Mouse (Mus musculus): ENCODE data around the gene Rgs18. TPM values are rescaled to one million over a fixed set of nuclear protein-coding genes. Genes with fewer than 3 reads are reported as not detected.

Rgs18 gene
- not detected in 2 replicates for polyA plus RNA-seq (2011; ENCODE audit: insufficient read depth, insufficient read length, low read depth, missing spikeins)

GRCm38 (mm10) chr1:144775331-144775730, at the start of gene Rgs18:
TSS of gene Rgs18 (minus strand) at chr1:144775435.
- no peak within 1 kb of the TSS for H3K4me3 ChIP-seq (ENCODE audit: low read depth, low read length)
- TF ChIP-seq POLR2A (IDR thresholded peaks at IDR 0.05; ENCODE audit: insufficient read depth, low read length) (no peak), EP300 (IDR thresholded peaks at IDR 0.05; ENCODE audit: insufficient read depth, low read depth, low read length) (no peak), CTCF (IDR thresholded peaks at IDR 0.05; ENCODE audit: low read depth, low read length) (no peak)

GRCm38 (mm10) chr1:144774394-144774793, 841 bp downstream of the Rgs18 start:
- no peaks in the 10 kb centered on the region for H3K4me1 ChIP-seq (ENCODE audit: control insufficient read depth, insufficient read depth, low read length)
- H3K27ac ChIP-seq (ENCODE audit: insufficient read depth, low read length), result no peak overlapping the region
- TF ChIP-seq EP300 (IDR thresholded peaks at IDR 0.05; ENCODE audit: insufficient read depth, low read depth, low read length) (no peak), POLR2A (IDR thresholded peaks at IDR 0.05; ENCODE audit: insufficient read depth, low read length) (no peak), CTCF (IDR thresholded peaks at IDR 0.05; ENCODE audit: low read depth, low read length) (no peak)
- no peaks in the 10 kb centered on the region for H3K9me3 ChIP-seq (replicated peaks; ENCODE audit: control insufficient read depth, insufficient read depth, low read length, poor library complexity, severe bottlenecking)
- no peaks in the 10 kb centered on the region for H3K36me3 ChIP-seq (ENCODE audit: control insufficient read depth, insufficient read depth, low read length, poor library complexity, severe bottlenecking)
- H3K27me3 ChIP-seq (ENCODE audit: control insufficient read depth, insufficient read depth, low read length, poor library complexity, severe bottlenecking), result no peaks in the 10 kb centered on the region
- H3K9ac ChIP-seq (ENCODE audit: low read depth, poor library complexity, severe bottlenecking), result no peak overlapping the region
- H3K4me3 ChIP-seq (ENCODE audit: low read depth, low read length), result no peak overlapping the region

More at GRCm38 (mm10) chr1:144775331-144775730, at the start of gene Rgs18:
- Histone ChIP-seq H3K27ac (ENCODE audit: insufficient read depth, low read length) (no peak within 1 kb of the TSS), H3K9ac (ENCODE audit: low read depth, poor library complexity, severe bottlenecking) (no peak within 1 kb of the TSS), H3K27me3 (ENCODE audit: control insufficient read depth, insufficient read depth, low read length, poor library complexity, severe bottlenecking) (no peaks in the 10 kb centered on the region), H3K36me3 (ENCODE audit: control insufficient read depth, insufficient read depth, low read length, poor library complexity, severe bottlenecking) (no peaks in the 10 kb centered on the region), H3K9me3 (replicated peaks; ENCODE audit: control insufficient read depth, insufficient read depth, low read length, poor library complexity, severe bottlenecking) (no peaks in the 10 kb centered on the region), H3K4me1 (ENCODE audit: control insufficient read depth, insufficient read depth, low read length) (no peaks in the 10 kb centered on the region)

- Histone ChIP-seq H3K27me3 (ENCODE audit: control insufficient read depth, insufficient read depth, low read length, poor library complexity, severe bottlenecking) (no peaks in the 10 kb centered on the region), H3K27ac (ENCODE audit: insufficient read depth, low read length) (no peak overlapping the region), H3K9ac (ENCODE audit: low read depth, poor library complexity, severe bottlenecking) (no peak overlapping the region), H3K9me3 (replicated peaks; ENCODE audit: control insufficient read depth, insufficient read depth, low read length, poor library complexity, severe bottlenecking) (no peaks in the 10 kb centered on the region), H3K4me1 (ENCODE audit: control insufficient read depth, insufficient read depth, low read length) (no peaks in the 10 kb centered on the region), H3K4me3 (ENCODE audit: low read depth, low read length) (no peak overlapping the region), H3K36me3 (ENCODE audit: control insufficient read depth, insufficient read depth, low read length, poor library complexity, severe bottlenecking) (no peaks in the 10 kb centered on the region)
- no peak for TF ChIP-seq CTCF (IDR thresholded peaks at IDR 0.05; ENCODE audit: low read depth, low read length)
- no peak for TF ChIP-seq POLR2A (IDR thresholded peaks at IDR 0.05; ENCODE audit: insufficient read depth, low read length)
- no peak for TF ChIP-seq EP300 (IDR thresholded peaks at IDR 0.05; ENCODE audit: insufficient read depth, low read depth, low read length)
Measured at GRCm38 (mm10) chr1:144766218-144766617, 9.0 kb downstream of the Rgs18 start.

- TF ChIP-seq CTCF (IDR thresholded peaks at IDR 0.05; ENCODE audit: low read depth, low read length) (no peak), POLR2A (IDR thresholded peaks at IDR 0.05; ENCODE audit: insufficient read depth, low read length) (no peak), EP300 (IDR thresholded peaks at IDR 0.05; ENCODE audit: insufficient read depth, low read depth, low read length) (no peak)
- no peaks in the 10 kb centered on the region for H3K9me3 ChIP-seq (replicated peaks; ENCODE audit: control insufficient read depth, insufficient read depth, low read length, poor library complexity, severe bottlenecking)
- H3K27ac ChIP-seq (ENCODE audit: insufficient read depth, low read length), result no peak overlapping the region
- no peak overlapping the region for H3K9ac ChIP-seq (ENCODE audit: low read depth, poor library complexity, severe bottlenecking)
- H3K4me3 ChIP-seq (ENCODE audit: low read depth, low read length), result no peak overlapping the region
- no peaks in the 10 kb centered on the region for H3K36me3 ChIP-seq (ENCODE audit: control insufficient read depth, insufficient read depth, low read length, poor library complexity, severe bottlenecking)
- no peaks in the 10 kb centered on the region for H3K4me1 ChIP-seq (ENCODE audit: control insufficient read depth, insufficient read depth, low read length)
- no peaks in the 10 kb centered on the region for H3K27me3 ChIP-seq (ENCODE audit: control insufficient read depth, insufficient read depth, low read length, poor library complexity, severe bottlenecking)
Measured at GRCm38 (mm10) chr1:144760792-144761191, 14.4 kb downstream of the Rgs18 start.

- H3K9me3 ChIP-seq (replicated peaks; ENCODE audit: control insufficient read depth, insufficient read depth, low read length, poor library complexity, severe bottlenecking), result no peaks in the 10 kb centered on the region
- H3K9ac ChIP-seq (ENCODE audit: low read depth, poor library complexity, severe bottlenecking), result no peak overlapping the region
- H3K4me3 ChIP-seq (ENCODE audit: low read depth, low read length), result no peak overlapping the region
- no peak overlapping the region for H3K27ac ChIP-seq (ENCODE audit: insufficient read depth, low read length)
- H3K27me3 ChIP-seq (ENCODE audit: control insufficient read depth, insufficient read depth, low read length, poor library complexity, severe bottlenecking), result no peaks in the 10 kb centered on the region
- TF ChIP-seq POLR2A (IDR thresholded peaks at IDR 0.05; ENCODE audit: insufficient read depth, low read length) (no peak), EP300 (IDR thresholded peaks at IDR 0.05; ENCODE audit: insufficient read depth, low read depth, low read length) (no peak), CTCF (IDR thresholded peaks at IDR 0.05; ENCODE audit: low read depth, low read length) (no peak)
- no peaks in the 10 kb centered on the region for H3K36me3 ChIP-seq (ENCODE audit: control insufficient read depth, insufficient read depth, low read length, poor library complexity, severe bottlenecking)
- H3K4me1 ChIP-seq (ENCODE audit: control insufficient read depth, insufficient read depth, low read length), result no peaks in the 10 kb centered on the region
Measured at GRCm38 (mm10) chr1:144750763-144751162, 24.5 kb downstream of the Rgs18 start.

GRCm38 (mm10) chr1:144746182-144746581, 29.1 kb downstream of the Rgs18 start:
- Histone ChIP-seq H3K9me3 (replicated peaks; ENCODE audit: control insufficient read depth, insufficient read depth, low read length, poor library complexity, severe bottlenecking) (no peaks in the 10 kb centered on the region), H3K27ac (ENCODE audit: insufficient read depth, low read length) (no peak overlapping the region), H3K36me3 (ENCODE audit: control insufficient read depth, insufficient read depth, low read length, poor library complexity, severe bottlenecking) (no peaks in the 10 kb centered on the region), H3K4me3 (ENCODE audit: low read depth, low read length) (no peak overlapping the region), H3K4me1 (ENCODE audit: control insufficient read depth, insufficient read depth, low read length) (no peaks in the 10 kb centered on the region), H3K9ac (ENCODE audit: low read depth, poor library complexity, severe bottlenecking) (no peak overlapping the region), H3K27me3 (ENCODE audit: control insufficient read depth, insufficient read depth, low read length, poor library complexity, severe bottlenecking) (no peaks in the 10 kb centered on the region)
- TF ChIP-seq POLR2A (IDR thresholded peaks at IDR 0.05; ENCODE audit: insufficient read depth, low read length) (no peak), EP300 (IDR thresholded peaks at IDR 0.05; ENCODE audit: insufficient read depth, low read depth, low read length) (no peak), CTCF (IDR thresholded peaks at IDR 0.05; ENCODE audit: low read depth, low read length) (no peak)

Data from ES-Bruce4 (cell line).